ENCODE assay signal across 9 mouse cellular contexts in the genomic region with DNA sequence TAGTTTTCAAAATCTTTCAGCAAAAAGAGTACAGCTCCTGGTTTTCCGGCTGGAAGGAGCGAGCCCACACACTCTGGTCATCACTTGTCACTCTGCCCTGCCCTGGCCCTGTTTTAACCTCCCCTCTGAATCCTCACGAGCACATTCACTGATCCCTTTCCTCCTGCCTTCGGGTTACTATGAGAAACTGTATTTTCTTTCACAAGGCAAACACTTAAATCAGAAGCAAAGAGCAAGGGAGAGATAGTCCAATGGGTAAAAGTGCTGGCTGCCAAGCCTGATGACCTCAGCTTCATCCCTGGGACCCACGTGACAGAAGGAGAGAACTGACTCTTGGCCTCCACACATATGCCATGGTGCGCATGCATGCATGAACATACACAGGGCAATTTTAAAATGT.
DNase-seq lines count a peak whose midpoint lies in the region; ATAC-seq and TF ChIP-seq lines count a peak whose summit lies in the region.
"Had no signal": no experiment of that assay in that cellular context is flagged by ENCODE, and none has a peak within 500 bp of the region (broad histone marks: within the 10 kb centered on the region; RNA-seq: fewer than 3 reads in every experiment).

No protein-coding gene starts in this region.

- WGBS in liver, postnatal 0 days (ENCODE audit: insufficient replicate concordance) = 70% methylated on average over 6 of the region's 6 CpGs
- 45% methylated on average over 6 of the region's 6 CpGs for WGBS in kidney, adult 2 months
- 21% methylated on average over 6 of the region's 6 CpGs for WGBS in stomach, embryonic 14.5 days

- TF ChIP-seq CTCF in liver, postnatal 0 days (IDR thresholded peaks at IDR 0.05; ENCODE audit: low read depth) = no peak
- TF ChIP-seq CTCF in kidney, adult 2 months (conservative IDR thresholded peaks at IDR 0.05; ENCODE audit: insufficient read depth, insufficient read length, low read depth, low read length) = no peak

- no peak overlapping the region for H3K4me3 ChIP-seq in liver, postnatal 0 days (ENCODE audit: low read depth, low read length)
- no peak overlapping the region for H3K4me3 ChIP-seq in kidney, adult 2 months (ENCODE audit: insufficient read depth, low read depth, low read length)
- no peak overlapping the region for H3K4me3 ChIP-seq in stomach, embryonic 14.5 days (ENCODE audit: low read depth, low read length)
- H3K4me3 ChIP-seq: liver, embryonic 13.5 days had no signal

- H3K4me1 ChIP-seq in liver, postnatal 0 days (ENCODE audit: insufficient read depth) = peaks cover 5% of the 10 kb centered on the region
- H3K4me1 ChIP-seq in kidney, adult 2 months (ENCODE audit: control insufficient read depth, insufficient read depth, low read length) = peaks cover 50% of the 10 kb centered on the region
- peaks cover 37% of the 10 kb centered on the region for H3K4me1 ChIP-seq in stomach, embryonic 14.5 days (ENCODE audit: control insufficient read depth, insufficient read depth, low read length)

- H3K36me3 ChIP-seq in liver, postnatal 0 days (replicated peaks; ENCODE audit: insufficient read depth, low read length) = 0 out of 2 replicates have a peak, but pooled peaks cover 3% of the 10 kb centered on the region
- H3K36me3 ChIP-seq in kidney, adult 2 months (ENCODE audit: control insufficient read depth, insufficient read depth, low read length) = no peaks in the 10 kb centered on the region
- H3K36me3 ChIP-seq in stomach, embryonic 14.5 days (ENCODE audit: control insufficient read depth, insufficient read depth, low read length) = peaks cover 4% of the 10 kb centered on the region; the same call in 1 of the 2 replicates
- H3K36me3 ChIP-seq: liver, embryonic 13.5 days had no signal

- no peaks in the 10 kb centered on the region for H3K27me3 ChIP-seq in liver, postnatal 0 days (ENCODE audit: insufficient read depth, low read length)
- no peaks in the 10 kb centered on the region for H3K27me3 ChIP-seq in kidney, adult 2 months (replicated peaks; ENCODE audit: control insufficient read depth, insufficient read depth, low read length)
- H3K27me3 ChIP-seq in stomach, embryonic 14.5 days (ENCODE audit: control insufficient read depth, insufficient read depth, low read length) = no peaks in the 10 kb centered on the region
- H3K27me3 ChIP-seq: liver, embryonic 13.5 days had no signal

- no peak for TF ChIP-seq POLR2A in kidney, adult 2 months (IDR thresholded peaks at IDR 0.05; ENCODE audit: low read depth, low read length)

- TF ChIP-seq EP300 in liver, postnatal 0 days (IDR thresholded peaks at IDR 0.05; ENCODE audit: low read depth) = no peak

- no peak overlapping the region for H3K4me2 ChIP-seq in liver, postnatal 0 days (ENCODE audit: low read depth, low read length)
- no peak overlapping the region; the same call in 1 of the 2 replicates for H3K4me2 ChIP-seq in stomach, embryonic 14.5 days (replicated peaks; ENCODE audit: low read depth, low read length)
- H3K4me2 ChIP-seq: liver, embryonic 13.5 days had no signal

- DNase-seq in embryo, embryonic 10 days (ENCODE audit: low spot score) = peak; percentile 51
- no peak for DNase-seq in embryo, embryonic 9.5 days (ENCODE audit: extremely low spot score)
- peak; percentile 38 for DNase-seq in liver, postnatal 0 days
- DNase-seq in liver = no peak
- peak; percentile 82 for DNase-seq in kidney, adult 2 months
- no peak for DNase-seq in layer of hippocampus, adult 9-10 months (ENCODE audit: low spot score)
- DNase-seq in thymus, postnatal 25 days = no peak
- DNase-seq: liver, embryonic 13.5 days had no signal

- no peak overlapping the region for H3K9ac ChIP-seq in liver, postnatal 0 days (replicated peaks)
- H3K9ac ChIP-seq in stomach, embryonic 14.5 days (replicated peaks; ENCODE audit: low read depth, low read length) = no peak overlapping the region
- H3K9ac ChIP-seq: liver, embryonic 13.5 days had no signal

- H3K9me3 ChIP-seq in liver, postnatal 0 days (ENCODE audit: low read length) = no peaks in the 10 kb centered on the region
- H3K9me3 ChIP-seq in stomach, embryonic 14.5 days (ENCODE audit: control insufficient read depth, low read depth, low read length) = no peaks in the 10 kb centered on the region
- H3K9me3 ChIP-seq: liver, embryonic 13.5 days had no signal

- peak; percentile 88 for ATAC-seq in liver, postnatal 0 days
- ATAC-seq in stomach, embryonic 14.5 days (ENCODE audit: insufficient number of reproducible peaks, insufficient read depth, low FRiP score, low read depth) = 0 out of 2 replicates have a peak, but pooled peaks have one; percentile 49

- peak overlapping the region; percentile 72 for H3K27ac ChIP-seq in liver, postnatal 0 days (ENCODE audit: low read depth)
- H3K27ac ChIP-seq in kidney, adult 2 months (ENCODE audit: insufficient read depth, low read depth, low read length) = peak overlapping the region; percentile 82
- peak overlapping the region; percentile 81 for H3K27ac ChIP-seq in stomach, embryonic 14.5 days (ENCODE audit: low read length)
- H3K27ac ChIP-seq: liver, embryonic 13.5 days had no signal

Comparison
In these comparisons a context has a peak if more than half of its experiments do, and no peak if none do; other contexts are left out.
1. DNase-seq: peak in embryo, embryonic 10 days (single experiment), liver, postnatal 0 days (single experiment) and kidney, adult 2 months (single experiment); none in embryo, embryonic 9.5 days (single experiment), liver (single experiment), layer of hippocampus, adult 9-10 months (single experiment) and thymus, postnatal 25 days (single experiment).
2. Peak in every context shown above with its lines, with median percentiles within 50 percentile points of each other: H3K27ac ChIP-seq.